Mouse (Mus musculus) midbrain, embryonic 15.5 days (tissue): Measurements from ENCODE around the gene Rnf157. TPM values are rescaled to one million over a fixed set of nuclear protein-coding genes. Genes with fewer than 3 reads are reported as not detected.
A peak's percentile ranks its signal among the peaks of the same experiment; 100 is the strongest.

ENCODE experiments used
- ATAC-seq: fragments of 200-750 bp; cut with Nextera tagmentation; replicated peaks from 2 replicates; pipeline ENCODE4 v1.8.0; 2017; ENCODE audit warnings: moderate TSS enrichment
- H3K27ac ChIP-seq: fragments of 300-500 bp; sonication (generic); 2 replicates; pipeline ENCODE4 v1.5.1; 2015; ENCODE audit warnings: mild to moderate bottlenecking, inconsistent platforms
- H3K27me3 ChIP-seq: fragments of 300-500 bp; sonication (generic); replicated peaks from 2 replicates; pipeline ENCODE4 v1.6.1; 2015; ENCODE audit warnings: inconsistent platforms
- H3K36me3 ChIP-seq: fragments of 300-500 bp; sonication (generic); replicated peaks from 2 replicates; pipeline ENCODE4 v1.6.1; 2015; ENCODE audit warnings: inconsistent platforms
- H3K4me1 ChIP-seq: fragments of 300-500 bp; sonication (generic); 2 replicates; pipeline ENCODE4 v1.6.1; 2015; ENCODE audit warnings: inconsistent platforms
- H3K4me2 ChIP-seq: fragments of 300-500 bp; sonication (generic); 2 replicates; pipeline ENCODE4 v1.6.1; 2015; ENCODE audit warnings: inconsistent platforms, mild to moderate bottlenecking, moderate library complexity
- H3K4me3 ChIP-seq: fragments of 300-500 bp; sonication (generic); 2 replicates; pipeline ENCODE4 v1.5.1; 2015; ENCODE audit warnings: mild to moderate bottlenecking, inconsistent platforms
- H3K9ac ChIP-seq: fragments of 300-500 bp; sonication (generic); 2 replicates; pipeline ENCODE4 v1.6.1; 2015; ENCODE audit warnings: mild to moderate bottlenecking, inconsistent platforms
- H3K9me3 ChIP-seq: fragments of 300-500 bp; sonication (generic); 2 replicates; pipeline ENCODE4 v1.6.1; 2016; ENCODE audit warnings: inconsistent platforms
- WGBS: fragments of 180-500 bp; shearing (Covaris S2); methylation state at CpG from one replicate; pipeline ENCODE4 v1.1.7; 2015; ENCODE audit warnings: mixed read lengths; 5-methylcytosine and 5-hydroxymethylcytosine counted together
- polyA plus RNA-seq: library from polyadenylated mRNA; unstranded; fragments of >200 nt; fragmentation: Nextera tagmentation; extraction: Ambion mirVana; gene quantifications from 2 replicates; pipeline ENCODE4 v1.2.1, GENCODE M21; 2015

Rnf157 gene
- polyA plus RNA-seq, 1 experiment from 2014 or later: 68.0 TPM

GRCm38 (mm10) chr11:116440408-116441068 is 27.7 kb upstream of the Rnf157 start:
- 78% methylated on average over 7 of the region's 7 CpGs for WGBS
- Histone ChIP-seq H3K27ac (no peak overlapping the region), H3K9ac (no peak overlapping the region), H3K9me3 (no peaks in the 10 kb centered on the region), H3K27me3 (no peaks in the 10 kb centered on the region), H3K36me3 (no peaks in the 10 kb centered on the region; the same call in 1 of the 2 replicates), H3K4me1 (peaks cover 21% of the 10 kb centered on the region), H3K4me2 (no peak overlapping the region), H3K4me3 (no peak overlapping the region)
- no peak for ATAC-seq

GRCm38 (mm10) chr11:116439269-116440240 is 26.7 kb upstream of the Rnf157 start:
- H3K9me3 ChIP-seq: no peaks in the 10 kb centered on the region
- H3K4me1 ChIP-seq: peaks cover 28% of the 10 kb centered on the region
- no peak overlapping the region for H3K9ac ChIP-seq
- no peak for ATAC-seq
- H3K4me3 ChIP-seq: no peak overlapping the region
- no peaks in the 10 kb centered on the region; the same call in 1 of the 2 replicates for H3K36me3 ChIP-seq
- WGBS: 89% methylated on average over 19 of the region's 19 CpGs
- no peaks in the 10 kb centered on the region for H3K27me3 ChIP-seq
- no peak overlapping the region for H3K4me2 ChIP-seq
- no peak overlapping the region for H3K27ac ChIP-seq

- no peak for ATAC-seq
- no peak overlapping the region for H3K4me3 ChIP-seq
- H3K9me3 ChIP-seq: no peaks in the 10 kb centered on the region
- H3K9ac ChIP-seq: no peak overlapping the region
- WGBS: 85% methylated on average over 11 of the region's 11 CpGs
- H3K36me3 ChIP-seq: no peaks in the 10 kb centered on the region; the same call in 1 of the 2 replicates
- peaks cover 30% of the 10 kb centered on the region for H3K4me1 ChIP-seq
- no peak overlapping the region for H3K4me2 ChIP-seq
- H3K27ac ChIP-seq: no peak overlapping the region
- no peaks in the 10 kb centered on the region for H3K27me3 ChIP-seq
Observed at GRCm38 (mm10) chr11:116437541-116437940, 24.7 kb upstream of the Rnf157 start.

GRCm38 (mm10) chr11:116436725-116437331 is 24.0 kb upstream of the Rnf157 start:
- WGBS: 64% methylated on average over 4 of the region's 4 CpGs

GRCm38 (mm10) chr11:116435992-116436724 is 23.3 kb upstream of the Rnf157 start:
- WGBS: 55% methylated on average over 5 of the region's 5 CpGs
- Histone ChIP-seq H3K4me1 (peaks cover 32% of the 10 kb centered on the region), H3K9me3 (no peaks in the 10 kb centered on the region), H3K27me3 (no peaks in the 10 kb centered on the region), H3K4me2 (peak overlapping the region; percentile 70), H3K36me3 (no peaks in the 10 kb centered on the region; the same call in 1 of the 2 replicates), H3K9ac (peak overlapping the region; percentile 17; the same call in 1 of the 2 replicates), H3K4me3 (peak overlapping the region; percentile 79), H3K27ac (no peak overlapping the region)
- ATAC-seq: no peak

More at GRCm38 (mm10) chr11:116436725-116437331, 24.0 kb upstream of the Rnf157 start:
- Histone ChIP-seq H3K9me3 (no peaks in the 10 kb centered on the region), H3K4me1 (peaks cover 30% of the 10 kb centered on the region), H3K4me3 (no peak overlapping the region), H3K36me3 (no peaks in the 10 kb centered on the region; the same call in 1 of the 2 replicates), H3K4me2 (peak overlapping the region; percentile 70), H3K27ac (no peak overlapping the region), H3K27me3 (no peaks in the 10 kb centered on the region), H3K9ac (peak overlapping the region; percentile 17; the same call in 1 of the 2 replicates)
- ATAC-seq: no peak

GRCm38 (mm10) chr11:116434967-116435752 is 22.3 kb upstream of the Rnf157 start:
- Histone ChIP-seq H3K9ac (peak overlapping the region; percentile 84), H3K4me3 (peak overlapping the region; percentile 79), H3K36me3 (no peaks in the 10 kb centered on the region; the same call in 1 of the 2 replicates), H3K4me1 (peaks cover 33% of the 10 kb centered on the region), H3K27me3 (no peaks in the 10 kb centered on the region), H3K27ac (peak overlapping the region; percentile 91), H3K9me3 (no peaks in the 10 kb centered on the region), H3K4me2 (peak overlapping the region; percentile 70)
- ATAC-seq: no peak
- WGBS: 51% methylated on average over 12 of the region's 12 CpGs

GRCm38 (mm10) chr11:116434287-116434966 is 21.6 kb upstream of the Rnf157 start:
- Histone ChIP-seq H3K9ac (peak overlapping the region; percentile 84), H3K36me3 (no peaks in the 10 kb centered on the region; the same call in 1 of the 2 replicates), H3K9me3 (no peaks in the 10 kb centered on the region), H3K27me3 (no peaks in the 10 kb centered on the region), H3K4me2 (peak overlapping the region; percentile 70), H3K4me1 (peaks cover 33% of the 10 kb centered on the region), H3K27ac (peak overlapping the region; percentile 91), H3K4me3 (peak overlapping the region; percentile 79)
- ATAC-seq: peak; percentile 67
- under 1% methylated on average over 54 of the region's 67 CpGs for WGBS

- peak; percentile 98 for ATAC-seq
- Histone ChIP-seq H3K4me3 (peak within 1 kb of the TSS; percentile 79), H3K27ac (peak within 1 kb of the TSS; percentile 91), H3K27me3 (no peaks in the 10 kb centered on the region), H3K4me1 (peaks cover 33% of the 10 kb centered on the region), H3K9ac (peak within 1 kb of the TSS; percentile 84), H3K4me2 (peak within 1 kb of the TSS; percentile 70), H3K9me3 (no peaks in the 10 kb centered on the region), H3K36me3 (no peaks in the 10 kb centered on the region)
- 2% methylated on average over 60 of the region's 66 CpGs for WGBS
Observed at GRCm38 (mm10) chr11:116433356-116434286, 20.8 kb upstream of the Rnf157 start, which contains the start of gene Ubald2. TSS of gene Ubald2 (plus strand) at chr11:116434094.

GRCm38 (mm10) chr11:116432593-116433355 is 19.9 kb upstream of the Rnf157 start:
- H3K9me3 ChIP-seq: no peaks in the 10 kb centered on the region
- no peaks in the 10 kb centered on the region for H3K36me3 ChIP-seq
- H3K4me2 ChIP-seq: 0 out of 2 replicates have a peak overlapping the region, but pooled peaks have one; percentile 29
- H3K9ac ChIP-seq: no peak overlapping the region
- H3K27me3 ChIP-seq: no peaks in the 10 kb centered on the region
- ATAC-seq: no peak
- 60% methylated on average over 8 of the region's 8 CpGs for WGBS
- H3K4me3 ChIP-seq: no peak overlapping the region
- no peak overlapping the region for H3K27ac ChIP-seq
- H3K4me1 ChIP-seq: peaks cover 33% of the 10 kb centered on the region
